24 mouse cellular contexts compared by ENCODE assay signal in the genomic region with DNA sequence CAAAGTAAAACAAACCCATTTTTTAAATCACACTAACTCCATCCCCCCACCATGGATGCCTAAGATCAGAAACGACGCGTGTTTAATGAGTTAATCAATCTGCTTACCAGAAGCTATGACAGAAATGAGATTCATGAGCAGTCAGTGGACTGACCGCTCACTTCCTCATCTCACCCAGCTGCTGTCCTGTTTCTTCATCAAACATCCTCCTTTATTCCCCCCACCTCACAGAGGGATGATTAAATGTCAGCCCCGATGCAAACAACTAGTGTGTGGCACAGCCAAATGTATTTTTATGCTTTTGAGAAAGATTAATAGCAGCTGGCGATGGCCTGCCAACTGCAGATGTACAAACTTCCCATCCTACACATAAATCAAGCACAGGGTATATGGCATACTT.
DNase-seq lines count a peak whose midpoint lies in the region; ATAC-seq and TF ChIP-seq lines count a peak whose summit lies in the region.
"Had no signal": no experiment of that assay in that cellular context is flagged by ENCODE, and none has a peak within 500 bp of the region (broad histone marks: within the 10 kb centered on the region; RNA-seq: fewer than 3 reads in every experiment).

No protein-coding gene starts in this region.

- no peak overlapping the region for H3K9ac ChIP-seq in embryonic facial prominence, embryonic 14.5 days (ENCODE audit: low read depth, low read length)
- H3K9ac ChIP-seq in hindbrain, embryonic 12.5 days: no peak overlapping the region
- H3K9ac ChIP-seq in hindbrain, embryonic 16.5 days (ENCODE audit: low read depth, low read length): no peak overlapping the region
- H3K9ac ChIP-seq: embryonic facial prominence, embryonic 13.5 days; forebrain, embryonic 13.5 days; forebrain, embryonic 15.5 days had no signal

- no peaks in the 10 kb centered on the region for H3K27me3 ChIP-seq in embryonic facial prominence, embryonic 14.5 days (replicated peaks; ENCODE audit: control insufficient read depth, insufficient read depth, low read length)
- no peaks in the 10 kb centered on the region for H3K27me3 ChIP-seq in embryonic facial prominence, embryonic 10.5 days (replicated peaks; ENCODE audit: low read depth, poor library complexity, severe bottlenecking)
- no peaks in the 10 kb centered on the region for H3K27me3 ChIP-seq in hindbrain, embryonic 12.5 days
- H3K27me3 ChIP-seq in hindbrain, embryonic 16.5 days (replicated peaks; ENCODE audit: control insufficient read depth, insufficient read depth, low read length): no peaks in the 10 kb centered on the region
- H3K27me3 ChIP-seq: CH12.LX; embryonic facial prominence, embryonic 13.5 days; forebrain, embryonic 13.5 days; forebrain, embryonic 15.5 days; Patski had no signal

- H3K4me1 ChIP-seq in embryonic facial prominence, embryonic 14.5 days (ENCODE audit: control insufficient read depth, insufficient read depth, low read length): 0 out of 2 replicates have a peak, but pooled peaks cover 10% of the 10 kb centered on the region
- no peaks in the 10 kb centered on the region for H3K4me1 ChIP-seq in embryonic facial prominence, embryonic 10.5 days
- peaks cover 15% of the 10 kb centered on the region for H3K4me1 ChIP-seq in hindbrain, embryonic 12.5 days
- H3K4me1 ChIP-seq in hindbrain, embryonic 16.5 days (ENCODE audit: control insufficient read depth, insufficient read depth, low read depth, low read length): peaks cover 5% of the 10 kb centered on the region

- no peaks in the 10 kb centered on the region for H3K9me3 ChIP-seq in embryonic facial prominence, embryonic 14.5 days (ENCODE audit: control insufficient read depth, low read length)
- H3K9me3 ChIP-seq in embryonic facial prominence, embryonic 10.5 days: no peaks in the 10 kb centered on the region
- H3K9me3 ChIP-seq in hindbrain, embryonic 12.5 days (replicated peaks): no peaks in the 10 kb centered on the region
- no peaks in the 10 kb centered on the region for H3K9me3 ChIP-seq in hindbrain, embryonic 16.5 days (ENCODE audit: control insufficient read depth, low read length)
- H3K9me3 ChIP-seq: embryonic facial prominence, embryonic 13.5 days; forebrain, embryonic 13.5 days; forebrain, embryonic 15.5 days had no signal

- H3K36me3 ChIP-seq in embryonic facial prominence, embryonic 14.5 days (ENCODE audit: control insufficient read depth, insufficient read depth, low read length): peaks cover 30% of the 10 kb centered on the region
- H3K36me3 ChIP-seq in embryonic facial prominence, embryonic 10.5 days (replicated peaks): peaks cover 43% of the 10 kb centered on the region
- H3K36me3 ChIP-seq in hindbrain, embryonic 12.5 days: peaks cover 30% of the 10 kb centered on the region
- peaks cover 23% of the 10 kb centered on the region for H3K36me3 ChIP-seq in hindbrain, embryonic 16.5 days (ENCODE audit: control insufficient read depth, insufficient read depth, low read length)
- H3K36me3 ChIP-seq: G1E had no signal

- peak; percentile 20 for DNase-seq in embryonic facial prominence, embryonic 14.5 days (ENCODE audit: low spot score)
- no peak for DNase-seq in embryonic facial prominence, embryonic 10.5 days (ENCODE audit: low spot score)
- no peak for DNase-seq in layer of hippocampus, adult 2 months (ENCODE audit: low spot score in 2 of 2)
- DNase-seq in layer of hippocampus, postnatal 25 days (ENCODE audit: extremely low spot score in 1 of 2, low spot score in 1 of 2): no peak
- DNase-seq in lung, postnatal 36 days: no peak
- DNase-seq: adrenal gland, adult 8-10 months; adrenal gland, postnatal 14 days; adrenal gland, postnatal 36 days; B cell, adult 2 months; cerebellum, adult 11-12 months; cerebellum, adult 2 months; cerebellum, adult 9-10 months; cerebellum, postnatal 10 days; cerebellum, postnatal 25 days had no signal

- TF ChIP-seq CTCF in layer of hippocampus, adult 2 months (conservative IDR thresholded peaks at IDR 0.05): no peak

- 69% methylated on average over 6 of the region's 6 CpGs for WGBS in embryonic facial prominence, embryonic 14.5 days
- WGBS in embryonic facial prominence, embryonic 10.5 days: 93% methylated on average over 6 of the region's 6 CpGs
- 55% methylated on average over 6 of the region's 6 CpGs for WGBS in hindbrain, embryonic 12.5 days
- 50% methylated on average over 6 of the region's 6 CpGs for WGBS in hindbrain, embryonic 16.5 days

- H3K27ac ChIP-seq in embryonic facial prominence, embryonic 14.5 days (replicated peaks; ENCODE audit: low read depth, low read length): no peak overlapping the region
- no peak overlapping the region for H3K27ac ChIP-seq in embryonic facial prominence, embryonic 10.5 days (replicated peaks)
- peak overlapping the region; percentile 30; the same call in 1 of the 2 replicates for H3K27ac ChIP-seq in hindbrain, embryonic 12.5 days
- no peak overlapping the region for H3K27ac ChIP-seq in hindbrain, embryonic 16.5 days (ENCODE audit: low read depth, low read length)
- peak overlapping the region; percentile 72; the same call in 1 of the 2 replicates for H3K27ac ChIP-seq in layer of hippocampus, adult 2 months
- H3K27ac ChIP-seq: embryonic facial prominence, embryonic 13.5 days; forebrain, embryonic 13.5 days; forebrain, embryonic 15.5 days had no signal

- H3K4me3 ChIP-seq in embryonic facial prominence, embryonic 14.5 days (ENCODE audit: low read depth, low read length): no peak overlapping the region
- no peak overlapping the region for H3K4me3 ChIP-seq in embryonic facial prominence, embryonic 10.5 days
- no peak overlapping the region for H3K4me3 ChIP-seq in hindbrain, embryonic 12.5 days
- H3K4me3 ChIP-seq in hindbrain, embryonic 16.5 days (ENCODE audit: low read length): no peak overlapping the region
- H3K4me3 ChIP-seq in layer of hippocampus, adult 2 months: no peak overlapping the region
- H3K4me3 ChIP-seq: embryonic facial prominence, embryonic 13.5 days; forebrain, embryonic 13.5 days; forebrain, embryonic 15.5 days had no signal

- H3K4me2 ChIP-seq in embryonic facial prominence, embryonic 14.5 days (ENCODE audit: low read depth, low read length): no peak overlapping the region
- no peak overlapping the region for H3K4me2 ChIP-seq in hindbrain, embryonic 12.5 days (replicated peaks)
- H3K4me2 ChIP-seq in hindbrain, embryonic 16.5 days (ENCODE audit: low read length): no peak overlapping the region
- H3K4me2 ChIP-seq: embryonic facial prominence, embryonic 13.5 days; forebrain, embryonic 13.5 days; forebrain, embryonic 15.5 days had no signal

- no peak for ATAC-seq in embryonic facial prominence, embryonic 14.5 days (ENCODE audit: low read depth)
- ATAC-seq in hindbrain, embryonic 12.5 days (ENCODE audit: low FRiP score): peak; percentile 61; the same call in 1 of the 2 replicates
- ATAC-seq in hindbrain, embryonic 16.5 days: no peak
- ATAC-seq: activated CD4-positive, CD25-positive, alpha-beta regulatory T cell, adult 4 months; CD4-positive, CD25-positive, alpha-beta regulatory T cell, adult 4 months; forebrain, embryonic 13.5 days; forebrain, embryonic 15.5 days; Patski had no signal

Comparison
In these comparisons a context has a peak if more than half of its experiments do, and no peak if none do; other contexts are left out.
1. H3K27ac ChIP-seq: peak in hindbrain, embryonic 12.5 days (single experiment) and layer of hippocampus, adult 2 months (single experiment); none in embryonic facial prominence, embryonic 14.5 days (single experiment), embryonic facial prominence, embryonic 10.5 days (single experiment) and hindbrain, embryonic 16.5 days (single experiment).